Mouse (Mus musculus): ENCODE data around the gene Top2a.
A peak's percentile ranks its signal among the peaks of the same experiment; 100 is the strongest.

Top2a gene

DNA sequence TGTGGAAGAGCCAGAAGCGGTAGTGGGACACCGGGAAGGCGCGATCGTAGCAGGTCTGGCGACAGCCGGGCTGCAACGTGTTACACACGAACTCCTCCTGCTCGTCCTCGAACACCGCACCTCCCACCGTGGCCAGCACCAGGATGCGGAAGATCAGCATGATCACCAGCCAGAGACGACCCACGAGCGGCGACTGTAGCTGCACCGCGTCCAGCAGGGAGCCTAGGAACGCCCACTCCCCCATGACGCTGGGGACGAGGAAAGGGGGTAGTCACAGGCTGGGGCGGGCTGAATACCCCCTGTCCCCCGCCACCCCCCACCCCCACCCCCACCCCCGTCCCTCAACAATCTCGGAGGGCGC is 41.2 kb downstream of the Top2a start, which contains the start of gene Gjd3:
Gene Gjd3 (minus strand): TSS at position 244 of the 361 bp plus-strand sequence.
- DNase-seq (ENCODE audit: low spot score in 2 of 2), result no peak

DNA sequence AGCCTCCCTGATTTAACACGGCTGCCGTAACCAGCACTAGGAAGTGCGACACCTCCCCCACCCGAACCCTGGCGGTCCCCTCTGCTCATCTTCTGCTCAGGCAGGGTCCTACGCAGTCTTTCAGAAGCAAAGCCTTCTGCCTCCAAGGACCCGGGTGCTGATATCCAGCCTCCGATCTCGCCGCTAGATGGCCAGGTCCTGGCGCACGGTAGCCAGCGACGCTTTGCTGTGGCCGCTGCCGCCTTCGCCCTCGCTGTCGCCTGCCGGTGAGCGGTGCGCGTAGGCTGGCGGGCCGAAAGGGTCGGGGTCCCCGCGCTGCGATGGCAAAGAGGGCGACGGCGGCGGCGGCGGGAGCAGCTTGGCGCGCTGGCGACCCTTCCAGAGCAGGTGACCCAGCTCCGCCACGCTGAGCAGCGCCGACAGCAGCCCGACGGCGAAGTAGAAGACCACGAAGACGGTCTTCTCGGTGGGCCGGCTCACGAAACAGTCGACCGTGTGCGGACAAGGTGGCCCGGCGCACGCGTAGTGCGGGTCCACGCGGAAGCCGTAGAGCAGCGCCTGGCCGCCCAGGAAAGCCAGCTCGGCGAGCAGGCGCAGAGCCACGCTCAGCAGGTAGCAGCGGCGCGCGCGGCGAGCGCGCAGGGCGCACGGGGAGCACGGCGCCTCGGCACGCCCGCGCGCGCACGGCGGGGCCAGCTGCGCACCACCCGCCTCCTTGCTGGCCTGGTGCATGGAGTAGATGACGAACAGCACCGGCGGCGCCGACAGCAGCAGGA is 41.8 kb downstream of the Top2a start:
- no peak for DNase-seq (ENCODE audit: low spot score in 2 of 2)

DNA sequence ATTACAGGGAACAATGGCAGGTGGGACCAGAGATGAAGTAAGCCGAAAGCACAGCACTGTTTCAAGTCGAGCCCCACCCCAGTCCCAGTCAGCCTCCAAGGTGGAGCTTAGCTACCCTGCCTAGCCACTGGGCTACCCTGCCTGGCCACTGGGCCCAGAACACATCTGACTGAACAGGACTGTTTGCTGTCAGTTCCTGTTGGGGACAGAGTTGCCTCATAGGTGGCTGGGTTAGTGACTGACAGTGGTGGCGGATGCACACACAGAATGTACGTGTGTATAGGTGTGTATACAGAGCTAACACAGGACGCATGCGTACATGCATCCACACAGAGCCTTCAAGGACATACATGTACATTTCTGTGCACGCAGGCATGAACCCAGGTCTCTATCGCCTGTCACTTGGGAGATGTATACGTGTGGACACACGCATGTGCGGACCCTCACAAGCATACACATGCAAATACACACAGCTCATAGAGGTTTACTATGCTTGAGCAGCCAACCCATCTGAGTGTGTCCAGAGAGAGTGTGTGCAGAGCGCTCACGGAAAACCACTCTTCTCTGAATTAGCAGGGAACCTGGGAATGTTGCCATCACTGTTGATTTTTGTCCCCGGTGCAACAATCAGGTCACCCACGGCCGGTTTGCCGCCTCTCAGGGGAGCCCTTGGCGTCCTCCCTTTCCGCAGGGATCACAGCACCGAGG is 42.5 kb downstream of the Top2a start:
- DNase-seq (ENCODE audit: low spot score in 2 of 2), result no peak

DNA sequence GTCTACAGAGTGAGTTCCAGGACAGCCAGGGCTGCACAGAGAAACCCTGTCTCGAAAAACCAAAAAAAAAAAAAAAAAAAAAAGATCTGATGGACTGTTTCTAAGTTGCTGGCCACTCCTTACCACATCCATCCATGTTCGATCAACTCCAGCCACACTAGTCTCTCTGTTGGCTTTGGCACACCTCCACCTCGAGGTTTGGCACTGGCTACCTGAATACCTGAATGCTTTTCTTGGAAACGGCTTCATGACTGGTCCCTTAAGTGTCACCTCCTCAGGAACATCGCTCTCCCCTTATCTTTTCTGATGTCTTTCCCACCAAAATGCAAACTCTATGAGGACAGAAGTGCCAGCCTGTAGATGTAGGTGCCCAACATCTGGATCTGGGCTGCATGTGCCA is 44.6 kb downstream of the Top2a start:
- DNase-seq (ENCODE audit: low spot score in 2 of 2), result no peak

DNA sequence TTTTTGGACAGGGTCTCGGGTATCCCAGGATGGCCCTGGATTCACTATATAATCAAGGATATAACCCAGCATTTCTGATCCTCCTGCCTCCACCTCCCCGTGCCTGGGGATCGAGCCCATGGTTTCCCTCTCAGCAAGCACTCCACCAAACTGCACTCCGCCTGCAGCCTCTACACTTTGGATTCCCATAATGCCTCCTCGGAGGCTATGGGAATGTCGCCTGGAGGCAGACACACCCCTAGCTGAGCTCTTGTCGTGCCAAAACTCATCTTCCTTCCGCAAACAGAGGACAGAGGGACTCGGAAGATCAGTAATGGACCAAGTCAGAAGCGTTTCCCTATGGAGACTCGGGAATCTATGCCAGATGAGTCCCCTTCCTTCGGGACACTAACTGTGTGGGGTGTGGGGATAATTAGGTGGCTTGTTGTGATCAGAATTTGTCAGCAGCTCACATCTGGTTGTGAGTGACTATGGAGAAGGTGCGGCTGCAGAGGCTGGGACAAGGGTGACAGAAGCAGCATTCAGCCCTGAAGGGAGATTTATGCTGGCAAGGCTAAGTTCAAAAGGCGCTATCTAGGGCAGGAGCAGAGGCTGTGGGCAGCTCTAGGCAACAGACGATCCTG is 45.4 kb downstream of the Top2a start:
- DNase-seq (ENCODE audit: low spot score in 2 of 2), result no peak

DNA sequence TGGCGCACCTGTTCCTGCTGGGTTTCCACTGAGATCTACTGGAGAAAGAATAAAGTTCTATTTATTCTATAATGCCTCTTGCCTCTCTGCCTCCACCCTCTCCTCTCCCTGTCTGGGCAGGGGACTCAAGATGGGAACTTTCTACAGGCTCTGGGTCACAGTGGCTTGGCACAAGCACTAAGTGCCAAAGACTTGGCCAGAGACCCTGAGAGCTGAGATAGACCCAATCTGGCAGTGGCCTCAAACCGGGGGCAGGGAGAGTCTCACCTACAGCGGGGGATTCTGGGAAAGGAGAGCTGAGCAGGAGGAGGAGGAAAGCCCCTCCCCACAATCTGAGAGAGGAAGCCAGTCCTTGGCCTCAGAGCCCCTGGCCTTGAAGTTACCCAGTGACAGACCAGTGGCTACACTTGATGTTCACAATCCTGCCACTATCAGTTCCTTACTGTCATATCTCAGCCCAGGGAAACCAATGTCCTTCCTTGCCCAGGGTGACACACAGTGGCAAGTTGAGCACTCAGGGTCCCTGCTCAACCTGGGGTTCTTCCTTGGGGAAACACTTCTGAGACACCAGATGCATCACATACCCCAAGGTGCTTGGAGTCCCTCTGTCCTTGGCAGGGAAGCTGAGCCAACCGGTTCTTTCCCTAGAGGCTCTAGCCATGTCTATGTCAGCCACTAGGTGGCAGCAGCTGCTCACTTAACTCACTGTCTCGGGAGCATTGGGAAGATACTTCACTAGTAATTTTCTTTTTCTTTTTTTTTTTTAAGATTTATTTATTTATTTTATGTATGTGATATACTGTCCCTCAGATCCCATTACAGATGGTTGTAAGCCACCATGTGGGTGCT is 48.9 kb downstream of the Top2a start:
- peak; percentile 72 to 82 for DNase-seq (ENCODE audit: low spot score in 2 of 2)

DNA sequence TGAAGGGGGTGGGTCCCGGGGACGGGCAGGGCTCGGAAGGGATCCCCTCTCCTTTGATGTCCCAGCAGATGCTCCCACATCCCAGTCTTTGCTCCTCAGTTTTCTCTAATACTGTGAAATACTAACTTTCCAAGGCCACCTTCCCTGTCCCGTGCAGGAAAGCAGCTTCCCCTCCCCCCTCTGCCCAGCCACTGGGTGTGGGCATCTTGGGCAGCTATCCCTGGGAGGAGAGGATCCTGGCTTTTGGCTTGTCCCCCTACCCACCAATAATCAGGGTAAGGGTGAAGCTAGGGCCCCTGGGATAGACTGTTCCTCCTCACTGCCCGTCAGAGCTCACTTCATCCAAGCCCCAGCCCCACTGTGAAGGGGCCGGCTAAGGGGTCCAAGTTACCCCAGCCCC is 49.8 kb downstream of the Top2a start:
- no peak for DNase-seq (ENCODE audit: low spot score in 2 of 2)

DNA sequence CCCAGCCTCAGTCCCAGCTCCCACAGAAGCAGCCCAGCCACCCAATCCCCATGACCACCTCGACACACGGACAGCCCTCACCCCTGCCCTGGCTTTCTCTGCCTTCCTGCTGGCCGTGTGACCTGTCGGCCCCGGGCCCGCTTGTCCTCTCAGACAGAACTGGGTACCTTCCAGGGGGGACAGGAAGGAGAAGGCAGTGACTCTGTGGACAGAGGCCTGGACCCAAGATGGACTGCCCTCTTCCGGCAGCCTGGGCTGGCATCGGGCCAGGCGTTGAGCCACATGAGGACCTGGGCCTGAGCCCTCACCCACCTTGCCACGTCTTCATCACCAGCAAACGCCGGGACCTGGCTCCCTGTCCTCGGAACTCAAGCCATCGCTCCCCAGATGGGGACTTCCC is 50.4 kb downstream of the Top2a start:
- DNase-seq (ENCODE audit: low spot score in 2 of 2), result no peak

DNA sequence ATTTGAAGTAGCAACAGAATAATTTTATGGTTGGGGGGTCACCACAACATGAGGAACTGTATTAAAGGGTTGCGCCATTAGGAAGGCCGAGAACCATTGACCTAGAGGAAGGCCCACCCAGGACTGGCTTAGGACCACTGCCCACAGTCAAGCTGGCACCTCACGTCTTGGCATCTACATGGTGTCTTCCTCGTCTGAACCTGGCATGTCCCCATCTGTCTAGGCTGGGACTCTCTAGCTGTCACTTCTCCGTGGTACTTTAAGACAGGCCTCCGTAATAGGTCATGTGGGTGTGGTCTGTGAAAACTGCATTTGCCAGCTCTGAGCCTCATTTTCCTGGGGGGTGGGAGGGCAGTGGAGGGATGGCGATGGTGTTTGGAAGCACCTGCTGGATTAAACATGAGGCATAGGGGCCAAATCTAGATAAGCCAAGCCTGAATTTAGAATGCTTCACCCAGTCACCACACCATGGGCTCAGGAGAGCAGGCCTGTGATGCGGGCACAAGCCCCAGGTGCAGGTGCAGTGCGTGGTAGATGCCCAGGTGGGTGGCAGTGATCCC is 51.1 kb downstream of the Top2a start:
- no peak for DNase-seq (ENCODE audit: low spot score in 2 of 2)

DNA sequence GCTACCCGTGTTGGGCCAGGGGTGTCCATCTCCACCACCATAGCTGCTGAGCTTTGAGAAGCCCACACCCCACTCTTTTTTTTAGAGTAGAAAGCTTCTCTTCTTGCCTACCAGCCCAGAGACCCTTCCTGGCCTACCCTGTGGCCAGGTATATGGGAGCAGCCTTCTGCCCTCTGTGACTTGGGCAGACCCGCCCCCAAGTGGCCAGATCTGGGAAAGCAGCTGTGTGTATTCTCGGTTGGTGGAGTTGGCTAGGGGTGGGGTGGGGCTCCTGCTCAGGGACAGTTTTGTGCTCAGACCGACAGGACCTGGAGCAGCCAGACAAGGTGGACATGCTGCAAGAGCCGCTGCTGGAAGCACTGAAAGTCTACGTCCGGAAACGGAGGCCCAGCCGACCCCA is 51.8 kb downstream of the Top2a start:
- DNase-seq (ENCODE audit: low spot score in 2 of 2), result peak; percentile 77 to 87

DNA sequence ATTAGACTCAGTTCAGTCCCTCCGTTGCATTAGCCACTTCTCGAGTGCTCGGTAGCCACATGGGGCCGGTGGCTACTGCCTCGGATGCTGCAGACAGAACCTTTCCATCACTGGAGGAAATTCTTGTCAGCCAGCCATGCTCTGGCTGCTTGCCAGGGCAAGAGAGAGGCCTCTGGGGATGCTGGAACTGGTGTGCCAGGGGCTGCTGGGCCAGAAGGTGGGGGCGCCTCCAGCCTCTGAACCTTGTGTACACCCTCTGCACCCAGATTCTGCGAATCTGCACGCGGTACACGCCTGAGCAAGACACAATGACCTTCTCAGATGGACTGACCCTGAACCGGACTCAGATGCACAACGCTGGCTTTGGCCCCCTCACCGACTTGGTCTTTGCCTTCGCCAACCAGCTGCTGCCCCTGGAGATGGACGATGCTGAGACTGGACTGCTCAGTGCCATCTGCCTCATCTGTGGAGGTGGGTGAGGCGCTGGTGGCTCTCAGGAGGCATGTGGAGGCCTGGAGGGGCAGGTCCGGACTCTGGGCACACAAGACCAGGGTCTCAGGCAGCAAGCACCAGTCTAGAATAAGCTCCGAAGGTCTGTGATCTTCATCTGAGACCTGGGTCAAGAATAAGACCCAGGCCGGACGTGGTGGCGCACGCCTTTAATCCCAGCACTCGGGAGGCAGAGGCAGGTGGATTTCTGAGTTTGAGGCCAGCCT is 52.5 kb downstream of the Top2a start:
- DNase-seq (ENCODE audit: low spot score in 2 of 2), result no peak

DNA sequence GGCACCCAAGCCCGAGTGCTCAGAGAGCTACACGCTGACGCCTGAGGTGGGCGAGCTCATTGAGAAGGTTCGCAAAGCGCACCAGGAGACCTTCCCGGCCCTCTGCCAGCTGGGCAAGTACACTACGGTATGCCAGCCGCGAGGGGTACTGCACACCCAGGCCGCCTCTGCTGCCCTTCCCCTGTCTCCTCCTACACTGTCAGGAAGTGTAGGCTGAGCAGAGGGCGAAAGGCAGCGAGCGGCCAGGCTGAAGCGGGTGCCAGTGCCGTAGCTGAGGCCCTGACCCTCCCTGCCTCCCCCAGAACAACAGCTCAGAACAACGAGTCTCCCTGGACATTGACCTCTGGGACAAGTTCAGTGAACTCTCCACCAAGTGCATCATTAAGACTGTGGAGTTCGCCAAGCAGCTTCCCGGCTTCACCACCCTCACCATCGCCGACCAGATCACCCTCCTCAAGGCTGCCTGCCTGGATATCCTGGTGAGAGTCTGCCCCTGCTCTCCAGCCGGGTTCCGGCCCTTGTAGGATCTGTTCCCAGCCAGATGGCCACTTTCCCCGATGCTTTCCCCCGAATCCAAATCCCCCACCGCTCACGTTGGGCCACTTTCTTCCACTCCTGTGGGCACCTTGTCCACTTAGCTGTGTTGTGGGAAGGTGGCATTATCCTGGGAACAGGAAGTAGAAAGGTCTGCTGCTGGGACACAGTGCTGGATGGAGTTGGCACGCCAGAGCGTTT is 53.6 kb downstream of the Top2a start:
- no peak for DNase-seq (ENCODE audit: low spot score in 2 of 2)

DNA sequence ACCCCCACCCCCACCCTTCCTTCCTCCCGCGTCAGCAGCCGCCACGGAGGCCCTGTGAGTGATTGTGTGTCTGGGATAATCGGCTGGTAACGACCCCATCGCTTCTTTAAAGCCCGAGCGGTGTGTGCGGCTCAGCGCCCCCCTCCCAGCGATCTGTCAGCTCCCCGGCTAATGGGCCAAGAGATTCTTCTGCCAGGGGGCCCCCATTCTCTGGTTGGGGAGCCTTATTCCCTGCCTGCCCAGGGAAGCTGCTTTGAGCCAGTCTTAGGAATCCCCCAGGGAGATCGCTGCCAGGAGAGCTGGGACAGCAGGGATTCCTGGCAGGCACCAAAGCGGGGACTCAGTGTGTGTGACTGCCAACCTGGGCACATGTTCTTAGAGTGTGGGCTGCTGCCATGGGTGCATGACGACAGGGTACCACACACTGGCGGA is 54.5 kb downstream of the Top2a start:
- DNase-seq (ENCODE audit: low spot score in 2 of 2), result no peak

DNA sequence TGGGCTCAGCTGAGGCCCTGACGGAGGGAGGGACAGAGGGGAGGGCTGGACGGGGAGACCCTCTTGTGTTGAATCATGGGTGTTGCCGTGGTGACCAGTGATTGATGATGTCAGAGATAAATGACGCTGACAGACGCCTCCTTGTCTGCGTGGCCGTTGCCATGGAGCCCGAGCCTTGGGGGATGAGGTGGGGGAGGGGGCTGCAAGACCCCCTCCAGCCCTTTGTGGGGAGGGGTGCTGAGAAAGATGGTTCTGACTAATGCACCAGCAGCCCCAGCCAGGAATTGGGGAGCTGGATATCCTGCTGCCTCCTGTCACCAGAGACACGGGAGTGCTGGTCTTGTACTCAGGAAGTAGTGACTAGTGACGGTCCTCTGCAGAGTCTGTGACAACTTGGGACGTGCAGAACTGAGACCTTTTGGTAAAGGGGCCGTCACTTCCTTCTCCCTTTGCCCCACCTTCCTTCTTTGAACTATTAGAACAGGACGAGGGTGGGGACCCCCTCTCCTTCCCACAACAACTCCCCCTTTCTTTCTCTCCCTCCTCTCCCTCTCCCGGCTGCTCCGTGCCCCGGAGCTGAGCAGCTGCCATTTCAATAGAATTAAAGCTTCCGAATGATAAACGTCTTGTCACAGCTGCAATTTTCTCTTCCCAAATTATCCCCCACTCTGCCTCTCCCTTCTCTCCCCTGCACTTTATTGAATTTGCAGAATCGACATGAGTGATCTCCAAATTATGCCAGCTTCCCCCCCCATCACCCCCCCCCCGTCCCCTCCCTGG is 55.1 kb downstream of the Top2a start:
- no peak for DNase-seq (ENCODE audit: low spot score in 2 of 2)

DNA sequence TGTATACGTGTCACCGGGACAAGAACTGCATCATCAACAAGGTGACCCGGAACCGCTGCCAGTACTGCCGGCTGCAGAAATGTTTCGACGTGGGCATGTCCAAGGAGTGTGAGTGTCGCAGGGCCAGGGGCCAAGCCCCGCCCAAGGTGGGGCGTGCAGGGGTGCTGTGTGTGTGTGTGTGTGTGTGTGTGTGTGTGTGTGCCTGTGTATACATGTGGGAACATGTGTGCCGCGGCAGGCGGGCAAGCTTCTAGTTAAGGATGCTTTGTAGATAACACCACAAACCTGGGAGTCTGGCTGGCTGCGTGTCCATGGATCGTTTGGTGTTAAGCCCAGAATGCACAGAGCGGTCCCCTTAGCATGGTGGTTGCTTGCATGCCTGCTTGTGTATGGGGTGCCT is 55.9 kb downstream of the Top2a start:
- no peak for DNase-seq (ENCODE audit: low spot score in 2 of 2)

DNA sequence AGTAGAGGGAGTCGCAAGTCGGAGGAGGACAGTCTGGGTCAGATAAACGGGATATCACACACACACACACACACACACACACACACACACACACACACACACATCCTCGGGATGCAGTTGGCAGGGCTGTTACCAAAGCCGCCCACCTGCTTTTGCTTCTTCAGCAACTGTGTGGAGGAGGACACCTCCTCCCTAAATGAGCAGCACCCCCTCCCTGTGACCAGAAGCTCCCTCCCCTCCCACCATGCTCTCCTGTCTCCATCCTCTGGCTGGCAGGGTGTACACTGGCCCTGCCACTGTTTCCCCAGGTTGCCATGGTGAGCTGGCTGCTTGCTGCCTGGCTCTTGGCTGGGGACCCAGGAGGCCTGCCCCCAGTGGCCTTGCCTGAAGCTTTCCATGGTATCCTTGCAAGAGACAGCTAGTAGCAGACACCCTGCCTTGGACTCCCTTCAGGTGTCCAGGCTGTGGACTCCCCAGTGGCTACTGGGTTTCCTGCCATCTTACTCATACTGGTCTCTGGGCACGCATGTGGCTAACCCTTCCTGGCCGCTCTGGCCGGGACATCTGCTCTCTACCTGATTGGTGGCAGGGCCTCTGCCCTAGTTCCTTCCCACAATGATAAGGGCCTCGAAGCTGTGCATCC is 57.4 kb downstream of the Top2a start:
- no peak for DNase-seq (ENCODE audit: low spot score in 2 of 2)

DNA sequence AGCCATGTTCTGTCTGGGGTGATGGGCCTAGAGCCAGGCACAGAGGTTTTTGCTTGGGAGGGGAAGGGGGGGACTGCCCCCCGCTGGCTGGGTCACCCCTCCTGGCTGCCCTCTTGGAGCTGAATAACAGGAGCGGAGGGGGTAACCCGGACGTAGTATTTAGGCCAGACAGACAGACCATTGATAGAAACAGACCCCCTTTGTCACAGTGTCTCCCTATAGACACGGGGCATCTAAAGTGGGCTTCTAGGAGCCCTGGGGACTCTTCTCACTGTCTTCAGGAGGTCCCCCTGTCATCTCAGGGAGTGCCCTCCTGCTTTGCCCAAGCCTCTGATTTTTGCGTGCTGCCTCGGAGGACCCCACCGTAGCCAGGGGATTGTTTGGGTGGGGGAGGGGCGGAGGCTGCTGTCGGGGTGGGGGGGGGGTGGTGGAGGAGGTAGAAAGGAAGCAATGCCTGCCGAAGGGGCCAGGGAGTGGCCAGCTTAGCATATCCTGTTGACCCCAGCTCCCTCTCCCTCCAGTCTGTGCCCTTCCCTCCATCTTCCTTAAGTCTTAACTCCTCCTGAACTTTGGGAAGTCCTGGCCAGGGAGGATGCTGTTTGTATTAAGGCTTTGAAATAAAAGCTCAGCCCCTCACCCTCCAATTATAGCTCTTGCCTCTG is 58.4 kb downstream of the Top2a start:
- no peak for DNase-seq (ENCODE audit: low spot score in 2 of 2)

DNA sequence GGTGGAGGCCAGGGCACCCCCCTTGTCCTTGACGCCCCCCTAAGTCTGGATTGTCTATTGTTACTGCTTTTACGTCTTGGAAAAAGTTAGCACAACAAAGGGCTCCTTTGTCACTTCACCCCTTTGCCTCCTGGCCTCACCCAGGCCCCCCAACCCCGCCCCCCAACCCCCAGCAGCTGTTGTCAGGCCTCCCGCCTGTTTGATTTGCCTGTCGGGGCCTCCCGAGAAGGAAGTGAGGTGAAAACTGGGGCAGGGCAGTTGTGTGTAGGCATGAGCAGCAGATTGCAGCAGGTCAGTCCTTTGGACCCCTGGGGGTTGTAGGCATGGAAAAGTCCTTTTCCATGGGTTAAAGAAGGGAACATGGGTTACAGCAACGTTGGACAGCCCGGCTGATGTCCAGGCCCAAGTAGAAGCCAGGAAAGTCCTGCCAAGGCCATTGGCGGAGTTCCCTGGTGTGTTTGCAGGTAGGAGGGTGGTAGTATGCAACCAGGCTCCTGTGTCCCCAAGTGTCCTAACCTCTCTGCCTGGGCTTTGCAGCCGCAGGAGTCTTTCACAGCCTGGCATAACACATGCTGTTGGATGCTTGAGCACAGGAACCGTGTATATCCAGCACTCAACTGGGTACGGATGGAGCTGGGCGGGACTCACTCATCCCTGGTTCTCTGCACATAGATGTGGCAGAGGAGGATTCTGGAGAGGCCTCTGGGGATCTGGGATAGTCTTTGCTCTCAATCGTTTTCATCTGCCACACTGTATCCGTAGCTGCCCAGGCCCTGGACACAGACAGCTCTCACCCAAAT is 59.2 kb downstream of the Top2a start:
- no peak for DNase-seq (ENCODE audit: low spot score in 2 of 2)

All from frontal cortex, postnatal 25 days (tissue).